Mouse (Mus musculus): ENCODE data around the gene Ncs1. TPM values are rescaled to one million over a fixed set of nuclear protein-coding genes. Genes with fewer than 3 reads are reported as not detected.
A peak's percentile ranks its signal among the peaks of the same experiment; 100 is the strongest.

Gene Ncs1
- total RNA-seq, 2 experiments from 2014 or later: 173 to 197 TPM

GRCm38 (mm10) chr2:31241639-31242038 lies 4.0 kb upstream of the Ncs1 start:
- peak in 1 of 2 experiments; percentile 1 for DNase-seq (ENCODE audit: low spot score in 2 of 2)

- peak in 1 of 2 experiments; percentile 10 for DNase-seq (ENCODE audit: low spot score in 2 of 2)
Observed at GRCm38 (mm10) chr2:31244216-31244615, 1.4 kb upstream of the Ncs1 start.

GRCm38 (mm10) chr2:31245051-31245450 lies 572 bp upstream of the Ncs1 start:
- DNase-seq (ENCODE audit: low spot score in 2 of 2): no peak

- DNase-seq (ENCODE audit: low spot score in 2 of 2): peak in 1 of 2 experiments; percentile 52
Observed at GRCm38 (mm10) chr2:31246251-31246971, 788 bp downstream of the Ncs1 start.

GRCm38 (mm10) chr2:31248856-31249255 lies 3.2 kb downstream of the Ncs1 start:
- DNase-seq (ENCODE audit: low spot score in 2 of 2): peak in 1 of 2 experiments; percentile 1

GRCm38 (mm10) chr2:31252167-31252566 lies 6.5 kb downstream of the Ncs1 start:
- no peak for DNase-seq (ENCODE audit: low spot score in 2 of 2)

- DNase-seq (ENCODE audit: low spot score in 2 of 2): no peak
Observed at GRCm38 (mm10) chr2:31253463-31253862, 7.8 kb downstream of the Ncs1 start.

GRCm38 (mm10) chr2:31254806-31255205 lies 9.2 kb downstream of the Ncs1 start:
- no peak for DNase-seq (ENCODE audit: low spot score in 2 of 2)

GRCm38 (mm10) chr2:31255952-31256938 lies 10.6 kb downstream of the Ncs1 start:
- DNase-seq (ENCODE audit: low spot score in 2 of 2): peak in 1 of 2 experiments; percentile 58

GRCm38 (mm10) chr2:31257096-31257495 lies 11.5 kb downstream of the Ncs1 start:
- DNase-seq (ENCODE audit: low spot score in 2 of 2): peak in 1 of 2 experiments; percentile 64

GRCm38 (mm10) chr2:31258609-31259366 lies 13.2 kb downstream of the Ncs1 start:
- peak; percentile 70 to 71 for DNase-seq (ENCODE audit: low spot score in 2 of 2)

GRCm38 (mm10) chr2:31259367-31259920 lies 13.8 kb downstream of the Ncs1 start:
- no peak for DNase-seq (ENCODE audit: low spot score in 2 of 2)

GRCm38 (mm10) chr2:31260549-31260948 lies 14.9 kb downstream of the Ncs1 start:
- no peak for DNase-seq (ENCODE audit: low spot score in 2 of 2)

- DNase-seq (ENCODE audit: low spot score in 2 of 2): peak in 1 of 2 experiments; percentile 63
Observed at GRCm38 (mm10) chr2:31263039-31263461, 17.4 kb downstream of the Ncs1 start.

GRCm38 (mm10) chr2:31263746-31264378 lies 18.2 kb downstream of the Ncs1 start:
- peak; percentile 81 to 88 for DNase-seq (ENCODE audit: low spot score in 2 of 2)

- DNase-seq (ENCODE audit: low spot score in 2 of 2): no peak
Observed at GRCm38 (mm10) chr2:31267447-31267846, 21.8 kb downstream of the Ncs1 start.

GRCm38 (mm10) chr2:31268631-31269030 lies 23.0 kb downstream of the Ncs1 start:
- no peak for DNase-seq (ENCODE audit: low spot score in 2 of 2)

GRCm38 (mm10) chr2:31269188-31269587 lies 23.6 kb downstream of the Ncs1 start:
- no peak for DNase-seq (ENCODE audit: low spot score in 2 of 2)

GRCm38 (mm10) chr2:31269847-31270246 lies 24.2 kb downstream of the Ncs1 start:
- no peak for DNase-seq (ENCODE audit: low spot score in 2 of 2)

GRCm38 (mm10) chr2:31270470-31270869 lies 24.8 kb downstream of the Ncs1 start:
- no peak for DNase-seq (ENCODE audit: low spot score in 2 of 2)

Measured in layer of hippocampus, postnatal 14 days (tissue).